Mouse (Mus musculus) ovary, postnatal 14 days (tissue): ENCODE measurements around the gene A730046J19Rik.

Experiments used
- DNase-seq: peaks from one replicate; pipeline ENCODE4 v3.0.0; 2022; ENCODE audit warnings: low spot score

A730046J19Rik gene

DNA sequence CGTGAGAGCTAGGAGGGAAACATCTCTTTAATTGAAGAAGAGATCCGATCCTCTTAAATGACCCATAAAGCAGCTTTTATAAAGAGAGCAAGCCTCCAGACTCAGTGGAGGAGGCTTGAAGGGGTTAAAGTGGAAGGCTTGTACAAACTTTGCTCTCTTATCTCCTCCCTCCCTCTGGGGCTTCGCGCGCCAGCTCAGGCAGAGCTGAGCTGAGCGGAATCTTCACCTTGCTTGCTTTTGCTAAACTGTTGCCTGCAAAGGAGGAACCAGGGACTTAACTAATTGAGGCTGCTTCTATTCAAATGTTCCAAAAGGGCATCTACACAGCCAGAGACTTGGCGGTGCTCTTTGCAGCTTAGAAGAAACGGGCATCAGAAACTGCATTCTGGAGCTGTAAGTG is at the start of gene A730046J19Rik:
A730046J19Rik (plus strand) TSS at position 173 of the 400 bp plus-strand sequence.
- no peak for DNase-seq

- DNase-seq, result no peak
Observed at GRCm38 (mm10) chrX:144104619-144105416, 48.7 kb upstream of the A730046J19Rik start.

DNA sequence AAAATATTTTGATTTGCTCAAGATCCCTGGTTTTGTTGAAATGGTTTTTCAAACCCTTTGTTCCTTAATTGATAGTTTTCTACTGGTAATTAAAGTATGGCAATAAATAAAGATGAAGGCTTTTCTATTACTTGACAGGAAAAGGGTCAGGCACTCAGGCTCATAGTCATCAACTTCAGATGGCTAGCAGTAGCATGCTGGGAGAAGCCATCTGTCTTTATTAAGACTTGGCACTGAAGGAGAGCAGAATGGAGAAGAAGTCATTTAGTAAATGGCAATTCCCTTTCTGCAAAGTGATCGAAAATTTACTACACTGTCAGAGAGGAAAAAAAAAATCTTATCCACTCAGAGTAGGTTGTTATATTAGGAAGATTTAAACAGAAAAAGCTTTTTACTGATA is 17.2 kb upstream of the A730046J19Rik start:
- DNase-seq, result no peak

- DNase-seq, result no peak
Observed at GRCm38 (mm10) chrX:144149987-144150386, 3.5 kb upstream of the A730046J19Rik start.

DNA sequence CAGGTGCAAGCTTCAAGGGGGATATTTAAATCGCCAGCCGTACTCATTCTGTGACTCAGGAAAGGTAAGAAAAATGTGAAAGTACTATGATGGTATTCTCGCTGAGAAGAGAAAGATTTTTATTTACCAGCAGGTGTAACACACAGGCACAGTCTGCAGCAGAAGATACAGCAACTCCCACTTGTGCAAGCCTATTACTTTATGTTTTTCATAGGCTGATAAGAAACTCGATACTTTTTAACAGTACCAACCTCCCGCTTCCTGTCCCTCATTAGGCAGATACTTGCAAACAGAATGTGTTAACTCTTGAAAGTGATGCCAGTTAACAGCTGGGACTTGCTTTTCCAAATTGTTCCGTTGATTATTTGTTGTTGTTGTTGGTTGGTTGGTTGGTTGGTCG is 616 bp downstream of the A730046J19Rik start:
- DNase-seq, result no peak

- no peak for DNase-seq
Observed at GRCm38 (mm10) chrX:144162936-144163335, 9.4 kb downstream of the A730046J19Rik start.
